In genomic region chr12:77238531-77239389, GRCm38 (mm10) we compare ENCODE assay signal across 8 mouse cellular contexts. TPM values are rescaled to one million over a fixed set of nuclear protein-coding genes. Genes with fewer than 3 reads are reported as not detected.
DNase-seq lines count a peak whose midpoint lies in the region; ATAC-seq and TF ChIP-seq lines count a peak whose summit lies in the region.

No protein-coding gene starts in this region.

- peak; percentile 76; the same call in 1 of the 2 replicates for TF ChIP-seq POLR2A in olfactory bulb, adult 2 months (IDR thresholded peaks at IDR 0.05; ENCODE audit: insufficient read depth, low read depth, low read length)

- peaks cover 23% of the 10 kb centered on the region for H3K4me1 ChIP-seq in hindbrain, embryonic 10.5 days (replicated peaks)
- H3K4me1 ChIP-seq in lung, embryonic 15.5 days, result 0 out of 2 replicates have a peak, but pooled peaks cover 3% of the 10 kb centered on the region
- peaks cover 3% of the 10 kb centered on the region; the same call in 1 of the 2 replicates for H3K4me1 ChIP-seq in olfactory bulb, adult 2 months (ENCODE audit: control insufficient read depth, insufficient read depth, low read length)

- H3K27me3 ChIP-seq in hindbrain, embryonic 10.5 days (ENCODE audit: insufficient read depth, poor library complexity, severe bottlenecking), result no peaks in the 10 kb centered on the region
- H3K27me3 ChIP-seq in lung, embryonic 15.5 days, result no peaks in the 10 kb centered on the region

- under 1% methylated on average over 120 of the region's 120 CpGs for WGBS in hindbrain, embryonic 10.5 days
- under 1% methylated on average over 95 of the region's 120 CpGs for WGBS in lung, embryonic 15.5 days
- under 1% methylated on average over 117 of the region's 120 CpGs for WGBS in olfactory bulb, adult 2 months

- TF ChIP-seq CTCF in olfactory bulb, adult 2 months (IDR thresholded peaks at IDR 0.05; ENCODE audit: insufficient read depth, low read depth, low read length), result no peak

- peak overlapping the region; percentile 89 for H3K9ac ChIP-seq in lung, embryonic 15.5 days

- peak; percentile 93 for DNase-seq in MN1 (ENCODE audit: low spot score)
- peak; percentile 94 for DNase-seq in cerebellum, adult 8-10 months
- peak; percentile 92 for DNase-seq in hindbrain, embryonic 10.5 days (ENCODE audit: low spot score)
- peak; percentile 67 for DNase-seq in layer of hippocampus, adult 9-10 months (ENCODE audit: low spot score)
- peak; percentile 88 to 89 for DNase-seq in thymus, adult 18-20 months

- peak overlapping the region; percentile 96 for H3K4me2 ChIP-seq in lung, embryonic 15.5 days

- peak overlapping the region; percentile 92 for H3K4me3 ChIP-seq in hindbrain, embryonic 10.5 days
- H3K4me3 ChIP-seq in lung, embryonic 15.5 days, result peak overlapping the region; percentile 93
- peak overlapping the region; percentile 97 for H3K4me3 ChIP-seq in olfactory bulb, adult 2 months (ENCODE audit: insufficient read depth, low read depth, low read length)

- H3K36me3 ChIP-seq in hindbrain, embryonic 10.5 days, result no peaks in the 10 kb centered on the region
- no peaks in the 10 kb centered on the region for H3K36me3 ChIP-seq in lung, embryonic 15.5 days

- H3K9me3 ChIP-seq in hindbrain, embryonic 10.5 days, result no peaks in the 10 kb centered on the region
- no peaks in the 10 kb centered on the region for H3K9me3 ChIP-seq in lung, embryonic 15.5 days

- ATAC-seq in frontal cortex, adult (ENCODE audit: low TSS enrichment), result peak; percentile 86
- ATAC-seq in lung, embryonic 15.5 days (ENCODE audit: borderline replicate concordance, extremely low read depth, low FRiP score, low TSS enrichment), result peak; percentile 97

- peak overlapping the region; percentile 98 for H3K27ac ChIP-seq in hindbrain, embryonic 10.5 days
- H3K27ac ChIP-seq in lung, embryonic 15.5 days, result peak overlapping the region; percentile 95
- H3K27ac ChIP-seq in olfactory bulb, adult 2 months (ENCODE audit: insufficient read depth, low read depth, low read length), result peak overlapping the region; percentile 96

RNA-seq across cellular contexts. Expression of gene Fut8, which starts 0.8 kb away (rescaled TPM):
- 25.8 and 31.9 TPM in 2 replicates for polyA plus RNA-seq in hindbrain, embryonic 10.5 days (2016; fragmentation: Nextera tagmentation; extraction: Ambion mirVana)
- 25.5 and 30.3 TPM in 2 replicates for polyA plus RNA-seq in lung, embryonic 15.5 days (2015; fragmentation: Nextera tagmentation; extraction: Ambion mirVana)
- polyA plus RNA-seq in olfactory bulb, adult 2 months (2012; ENCODE audit: insufficient read depth, insufficient read length, low replicate concordance, missing spikeins), result 125 TPM in 1 of 2 replicates, not detected in the other

Comparison
In these comparisons a context has a peak if more than half of its experiments do, and no peak if none do; other contexts are left out.
1. Peak in every context shown above with its lines: DNase-seq, ATAC-seq, H3K4me3 ChIP-seq and H3K27ac ChIP-seq.